Mouse (Mus musculus): ENCODE measurements around the gene Lhx5.

- no peak for TF ChIP-seq CTCF (IDR thresholded peaks at IDR 0.05; ENCODE audit: extremely low read depth, insufficient read depth, insufficient read length, insufficient replicate concordance)
- TF ChIP-seq POLR2A (IDR thresholded peaks at IDR 0.05; ENCODE audit: low read depth, low read length): no peak
These were observed 44.8 kb downstream of the Lhx5 start, which contains the start of gene Sds for GRCm38 (mm10) chr5:120476296-120476695.

Measured in spleen, adult 2 months (tissue).